In the genomic region with DNA sequence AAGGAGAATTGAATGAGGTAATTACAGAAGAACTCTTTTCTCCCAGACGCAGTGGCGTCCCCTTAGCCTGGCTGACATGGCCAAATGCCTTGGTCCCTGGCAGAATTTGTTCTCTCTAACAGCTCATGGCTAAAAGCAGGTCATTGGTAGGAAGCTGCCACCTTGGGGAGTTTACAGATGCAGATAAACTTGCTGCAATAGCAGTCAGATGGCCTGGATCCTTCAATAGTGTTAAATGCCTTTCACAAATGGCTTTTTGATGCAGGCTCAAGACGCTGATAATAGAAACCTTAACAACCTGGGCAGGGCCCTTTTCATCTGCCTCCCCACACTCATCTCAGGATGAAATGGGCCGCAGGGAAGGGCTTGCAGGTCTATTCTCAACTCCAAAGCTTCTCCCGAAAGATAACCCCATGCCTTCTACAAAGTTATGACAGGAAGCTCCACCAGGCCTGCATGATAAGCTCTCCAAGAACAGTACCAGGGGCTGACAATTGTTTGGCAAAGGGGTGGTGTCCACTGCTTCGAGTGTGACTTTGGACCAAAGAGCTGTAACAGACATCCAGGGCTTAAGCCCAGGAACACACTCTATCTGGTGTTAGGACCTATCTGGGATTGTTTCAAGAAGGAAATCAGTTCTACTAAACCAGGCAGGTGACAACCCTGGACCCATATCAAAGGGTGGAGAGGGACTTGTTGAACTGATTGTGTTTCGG, we compare ENCODE assay signal across 11 mouse cellular contexts.
"Had no signal": no experiment of that assay in that cellular context is flagged by ENCODE, and none has a peak within 500 bp of the region (broad histone marks: within the 10 kb centered on the region; RNA-seq: fewer than 3 reads in every experiment).

No protein-coding gene starts in this region.

- H3K4me2 ChIP-seq: limb, embryonic 13.5 days; liver, embryonic 15.5 days; midbrain, embryonic 15.5 days had no signal

- H3K4me3 ChIP-seq: limb, embryonic 13.5 days; liver, embryonic 15.5 days; midbrain, embryonic 15.5 days had no signal

- H3K9me3 ChIP-seq: limb, embryonic 13.5 days; liver, embryonic 15.5 days; midbrain, embryonic 15.5 days had no signal

- H3K4me1 ChIP-seq: limb, embryonic 13.5 days; liver, embryonic 15.5 days; midbrain, embryonic 15.5 days had no signal

- H3K36me3 ChIP-seq: limb, embryonic 13.5 days; liver, embryonic 15.5 days; midbrain, embryonic 15.5 days had no signal

- H3K9ac ChIP-seq: limb, embryonic 13.5 days; liver, embryonic 15.5 days; midbrain, embryonic 15.5 days had no signal

- H3K27ac ChIP-seq: limb, embryonic 13.5 days; liver, embryonic 15.5 days; midbrain, embryonic 15.5 days had no signal

- DNase-seq: kidney, postnatal 10 days; kidney, postnatal 4 days; left cerebral cortex, postnatal 4 days; lung, adult 2 months; lung, postnatal 36 days; right cerebral cortex, postnatal 14 days; thymus, postnatal 14 days had no signal

- ATAC-seq: lung, postnatal 0 days; midbrain, embryonic 15.5 days had no signal

- H3K27me3 ChIP-seq: limb, embryonic 13.5 days; liver, embryonic 15.5 days; midbrain, embryonic 15.5 days had no signal
